Mouse (Mus musculus) hindbrain, postnatal 0 days (tissue): ENCODE measurements around the gene Mrpl43. TPM values are rescaled to one million over a fixed set of nuclear protein-coding genes. Genes with fewer than 3 reads are reported as not detected.

Experiments used
- ATAC-seq: fragments of 200-750 bp; cut with Nextera tagmentation; 2 replicates; pipeline ENCODE4 v1.8.0; 2017; ENCODE audit warnings: mild to moderate bottlenecking, moderate TSS enrichment, moderate library complexity
- DNase-seq: peaks from one replicate; pipeline ENCODE4 v3.0.0-alpha.2; 2015; ENCODE audit warnings: low spot score
- H3K27ac ChIP-seq: fragments of 300-500 bp; sonication (generic); 2 replicates; pipeline ENCODE4 v1.5.1; 2014; ENCODE audit warnings: mild to moderate bottlenecking
- H3K27me3 ChIP-seq: fragments of 300-500 bp; sonication (generic); 2 replicates; pipeline ENCODE4 v1.6.1; 2014; ENCODE audit warnings: low read length, mixed read lengths; ENCODE audit not compliant: insufficient read depth
- H3K36me3 ChIP-seq: fragments of 300-500 bp; sonication (generic); 2 replicates; pipeline ENCODE4 v1.6.1; 2014; ENCODE audit warnings: low read length, mixed read lengths; ENCODE audit not compliant: insufficient read depth
- H3K4me1 ChIP-seq: fragments of 300-500 bp; sonication (generic); 2 replicates; pipeline ENCODE4 v1.6.1; 2014; ENCODE audit warnings: antibody characterized with exemption, low read length, mixed read lengths; ENCODE audit not compliant: insufficient read depth
- H3K4me2 ChIP-seq: fragments of 300-500 bp; sonication (generic); 2 replicates; pipeline ENCODE4 v1.6.1; 2014; ENCODE audit warnings: low read depth, mild to moderate bottlenecking, low read length, moderate library complexity, mixed read lengths
- H3K4me3 ChIP-seq: fragments of 300-500 bp; sonication (generic); 2 replicates; pipeline ENCODE4 v1.5.1; 2014; ENCODE audit warnings: low read length
- H3K9ac ChIP-seq: fragments of 300-500 bp; sonication (generic); replicated peaks from 2 replicates; pipeline ENCODE4 v1.6.1; 2014; ENCODE audit warnings: mild to moderate bottlenecking, low read length, moderate library complexity, mixed read lengths
- H3K9me3 ChIP-seq: fragments of 300-500 bp; sonication (generic); 2 replicates; pipeline ENCODE4 v1.6.1; 2016; ENCODE audit warnings: low read length, mixed read lengths
- CTCF ChIP-seq: IDR thresholded peaks from 2 replicates; pipeline ENCODE4 v1.5.1; 2016; ENCODE audit warnings: antibody characterized with exemption, control low read depth, low read depth
- WGBS: fragments of 180-500 bp; shearing (Covaris S2); extraction: QIAGEN DNeasy Blood & Tissue Kit; methylation state at CpG from one replicate; pipeline ENCODE4 v1.1.7; 2014; 5-methylcytosine and 5-hydroxymethylcytosine counted together
- polyA plus RNA-seq: library from polyadenylated mRNA; unstranded; fragments of >200 nt; fragmentation: Nextera tagmentation; extraction: Ambion mirVana; gene quantifications from 2 replicates; pipeline ENCODE4 v1.2.1, GENCODE M21; 2015
- total RNA-seq: library from RNA; depleted of rRNA; stranded (reverse); fragments of >200 nt; gene quantifications from 2 replicates; pipeline ENCODE4 v1.2.3, GENCODE M21; 2014

Mrpl43 gene
- total and polyA plus RNA-seq, 2 experiments from 2014 or later, result 97.1 to 109 TPM

DNA sequence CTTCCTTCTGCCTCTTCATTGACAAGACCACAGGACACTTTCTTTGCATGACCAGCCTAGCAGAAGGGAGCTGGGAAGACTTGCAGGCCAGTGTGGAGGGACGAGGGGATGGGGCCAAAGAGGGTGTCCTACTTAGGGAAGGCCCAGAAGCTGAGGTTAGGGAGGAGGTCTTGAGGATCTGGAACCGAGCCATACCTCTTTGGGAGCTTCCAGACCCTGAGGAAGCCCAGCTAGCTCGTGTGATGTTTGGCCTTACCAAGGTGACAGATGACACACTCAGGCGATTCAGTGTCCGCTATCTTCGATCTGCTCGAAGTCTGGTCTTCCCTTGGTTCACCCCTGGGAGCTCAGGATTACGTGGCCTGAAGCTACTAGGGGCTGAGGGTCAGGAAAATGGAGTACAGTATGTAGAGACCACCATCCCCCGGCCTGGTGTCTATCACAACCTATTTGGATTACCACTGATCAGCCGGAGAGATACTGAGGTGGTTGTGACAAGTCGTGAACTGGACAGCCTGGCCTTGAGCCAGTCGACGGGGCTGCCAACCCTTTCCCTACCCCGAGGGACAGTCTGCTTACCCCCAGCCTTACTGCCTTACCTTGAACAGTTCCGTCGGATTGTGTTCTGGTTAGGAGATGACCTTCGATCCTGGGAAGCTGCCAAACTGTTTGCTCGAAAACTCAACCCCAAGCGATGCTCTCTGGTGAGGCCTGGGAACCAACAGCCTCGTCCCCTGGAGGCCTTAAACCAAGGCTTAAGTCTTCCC lies 1.4 kb upstream of the Mrpl43 start:
- ATAC-seq, result no peak
- no peaks in the 10 kb centered on the region for H3K27me3 ChIP-seq
- H3K9me3 ChIP-seq, result no peaks in the 10 kb centered on the region
- 85% methylated on average over 20 of the region's 20 CpGs for WGBS
- peaks cover 14% of the 10 kb centered on the region for H3K4me1 ChIP-seq
- peak overlapping the region; percentile 81; the same call in 1 of the 2 replicates for H3K27ac ChIP-seq
- no peak for DNase-seq
- peaks cover 24% of the 10 kb centered on the region for H3K36me3 ChIP-seq
- peak overlapping the region; percentile 73; the same call in 1 of the 2 replicates for H3K9ac ChIP-seq
- H3K4me2 ChIP-seq, result peak overlapping the region; percentile 93
- H3K4me3 ChIP-seq, result peak overlapping the region; percentile 71; the same call in 1 of the 2 replicates
- no peak for TF ChIP-seq CTCF

GRCm38 (mm10) chr19:45007021-45007420 lies 779 bp upstream of the Mrpl43 start:
- Histone ChIP-seq H3K27me3 (no peaks in the 10 kb centered on the region), H3K27ac (peak overlapping the region; percentile 81), H3K4me3 (peak overlapping the region; percentile 71), H3K9me3 (no peaks in the 10 kb centered on the region), H3K4me1 (peaks cover 14% of the 10 kb centered on the region), H3K4me2 (peak overlapping the region; percentile 93), H3K36me3 (peaks cover 27% of the 10 kb centered on the region), H3K9ac (peak overlapping the region; percentile 73)
- no peak for TF ChIP-seq CTCF
- WGBS, result 41% methylated on average over 17 of the region's 17 CpGs
- DNase-seq (no peak), ATAC-seq (no peak)

DNA sequence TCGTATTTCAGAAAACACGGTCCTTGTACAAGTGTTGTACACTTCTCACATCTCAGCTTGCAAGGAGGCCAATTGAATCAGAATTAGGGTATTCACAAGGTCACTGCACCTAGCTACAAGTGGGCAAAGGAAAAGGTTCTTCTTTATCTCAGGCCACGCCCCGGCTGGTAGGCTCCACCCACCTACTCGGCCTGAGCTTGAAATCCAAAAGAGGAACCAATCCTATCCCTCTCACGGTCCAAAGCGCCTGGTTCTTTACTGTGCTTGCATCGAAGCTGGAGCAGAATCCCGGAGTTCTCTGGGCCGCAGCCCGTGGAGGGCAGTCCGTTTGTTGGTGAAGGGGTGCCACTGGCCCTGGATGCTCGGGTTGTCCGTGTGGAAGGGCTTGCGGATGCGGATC lies 798 bp downstream of the Mrpl43 start, which contains the start of gene Twnk:
TSS of gene Twnk (plus strand) at position 220 of the 400 bp plus-strand sequence.
- WGBS, result 10% methylated on average over 16 of the region's 16 CpGs
- no peak for TF ChIP-seq CTCF
- Histone ChIP-seq H3K9me3 (no peaks in the 10 kb centered on the region), H3K27me3 (no peaks in the 10 kb centered on the region), H3K4me3 (peak within 1 kb of the TSS; percentile 71), H3K4me2 (peak within 1 kb of the TSS; percentile 93), H3K27ac (peak within 1 kb of the TSS; percentile 81), H3K4me1 (peaks cover 14% of the 10 kb centered on the region), H3K9ac (peak within 1 kb of the TSS; percentile 73), H3K36me3 (peaks cover 22% of the 10 kb centered on the region)
- 0 out of 2 replicates have a peak, but pooled peaks have one; percentile 1 for ATAC-seq
- DNase-seq, result peak; percentile 48

DNA sequence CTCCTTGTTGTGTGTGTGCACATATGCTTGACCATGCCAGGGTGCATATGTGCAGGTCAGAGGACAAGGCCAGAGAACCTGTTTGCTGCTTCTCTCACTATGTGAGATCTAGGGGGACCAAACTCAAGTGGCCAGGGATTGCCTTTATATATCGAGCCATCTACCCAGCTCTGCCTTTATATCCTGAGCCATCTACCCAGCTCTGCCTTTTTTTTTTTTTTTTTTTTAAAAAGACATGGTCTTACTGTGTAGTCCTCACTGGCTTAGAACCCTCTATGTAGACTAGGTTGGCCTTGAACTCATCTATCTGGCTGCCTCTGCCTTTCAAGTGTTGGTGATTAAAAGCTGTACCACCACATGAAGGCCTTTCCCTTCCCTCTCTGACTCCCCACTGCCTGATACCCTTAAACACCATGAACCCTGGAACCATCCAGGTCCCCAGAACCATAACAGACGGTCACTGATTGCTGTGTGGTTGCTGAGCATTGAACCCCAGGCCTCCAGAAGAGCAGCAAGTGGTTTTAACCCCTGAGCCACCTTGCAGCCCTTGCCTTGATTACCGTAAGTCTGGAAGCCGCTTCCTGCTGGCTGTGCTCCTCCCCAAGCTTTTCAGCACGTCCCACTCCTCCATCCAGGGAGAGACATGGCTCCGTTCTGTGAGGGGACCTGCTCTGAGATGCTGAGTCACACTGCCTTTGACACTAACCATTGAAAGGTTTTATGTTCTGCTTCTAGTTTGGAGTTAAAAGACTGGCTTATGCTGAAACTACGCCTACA lies 2.3 kb downstream of the Mrpl43 start:
- peaks cover 17% of the 10 kb centered on the region for H3K36me3 ChIP-seq
- TF ChIP-seq CTCF, result no peak
- H3K27me3 ChIP-seq, result no peaks in the 10 kb centered on the region
- WGBS, result 84% methylated on average over 7 of the region's 7 CpGs
- no peak for ATAC-seq
- H3K4me2 ChIP-seq, result no peak overlapping the region
- no peak overlapping the region for H3K27ac ChIP-seq
- H3K9me3 ChIP-seq, result no peaks in the 10 kb centered on the region
- peaks cover 14% of the 10 kb centered on the region for H3K4me1 ChIP-seq
- no peak overlapping the region for H3K9ac ChIP-seq
- no peak overlapping the region for H3K4me3 ChIP-seq
- DNase-seq, result no peak

- 67% methylated on average over 3 of the region's 3 CpGs for WGBS
- H3K36me3 ChIP-seq, result peaks cover 29% of the 10 kb centered on the region
- DNase-seq, result no peak
These were observed 3.9 kb downstream of the Mrpl43 start for GRCm38 (mm10) chr19:45002301-45002700.

GRCm38 (mm10) chr19:44999647-45000046 lies 6.6 kb downstream of the Mrpl43 start:
- H3K27me3 ChIP-seq, result no peaks in the 10 kb centered on the region
- TF ChIP-seq CTCF, result no peak
- H3K4me3 ChIP-seq, result no peak overlapping the region
- H3K36me3 ChIP-seq, result peaks cover 35% of the 10 kb centered on the region
- 86% methylated on average over 8 of the region's 8 CpGs for WGBS
- no peak overlapping the region for H3K27ac ChIP-seq
- no peak overlapping the region for H3K9ac ChIP-seq
- H3K9me3 ChIP-seq, result no peaks in the 10 kb centered on the region
- H3K4me1 ChIP-seq, result no peaks in the 10 kb centered on the region
- ATAC-seq, result no peak
- DNase-seq, result no peak
- no peak overlapping the region for H3K4me2 ChIP-seq

More at GRCm38 (mm10) chr19:45002301-45002700, 3.9 kb downstream of the Mrpl43 start:
- H3K9me3 ChIP-seq, result no peaks in the 10 kb centered on the region
- H3K4me3 ChIP-seq, result no peak overlapping the region
- peak; percentile 49 for TF ChIP-seq CTCF
- no peak overlapping the region for H3K4me2 ChIP-seq
- no peak for ATAC-seq
- peaks cover 13% of the 10 kb centered on the region for H3K4me1 ChIP-seq
- no peaks in the 10 kb centered on the region for H3K27me3 ChIP-seq
- H3K27ac ChIP-seq, result no peak overlapping the region
- no peak overlapping the region for H3K9ac ChIP-seq
